Mouse (Mus musculus) neural tube, embryonic 13.5 days (tissue): ENCODE data around the gene Cdc42bpg. TPM values are rescaled to one million over a fixed set of nuclear protein-coding genes. Genes with fewer than 3 reads are reported as not detected.

Source experiments
- ATAC-seq: fragments of 200-750 bp; cut with Nextera tagmentation; 2 replicates; pipeline ENCODE4 v1.8.0; 2017; ENCODE audit warnings: low read depth, mild to moderate bottlenecking, moderate TSS enrichment, moderate library complexity
- H3K27ac ChIP-seq: fragments of 300-500 bp; sonication (generic); replicated peaks from 2 replicates; pipeline ENCODE4 v1.5.1; 2015; ENCODE audit warnings: moderate library complexity, mild to moderate bottlenecking, inconsistent platforms
- H3K27me3 ChIP-seq: fragments of 300-500 bp; sonication (generic); 2 replicates; pipeline ENCODE4 v1.6.1; 2015; ENCODE audit warnings: mild to moderate bottlenecking, inconsistent platforms
- H3K36me3 ChIP-seq: fragments of 300-500 bp; sonication (generic); 2 replicates; pipeline ENCODE4 v1.6.1; 2015; ENCODE audit warnings: mild to moderate bottlenecking, inconsistent platforms
- H3K4me1 ChIP-seq: fragments of 300-500 bp; sonication (generic); replicated peaks from 2 replicates; pipeline ENCODE4 v1.6.1; 2015; ENCODE audit warnings: inconsistent platforms
- H3K4me2 ChIP-seq: fragments of 300-500 bp; sonication (generic); 2 replicates; pipeline ENCODE4 v1.6.1; 2015; ENCODE audit warnings: inconsistent platforms, mild to moderate bottlenecking, moderate library complexity
- H3K4me3 ChIP-seq: fragments of 300-500 bp; sonication (generic); 2 replicates; pipeline ENCODE4 v1.5.1; 2015; ENCODE audit warnings: mild to moderate bottlenecking, inconsistent platforms
- H3K9ac ChIP-seq: fragments of 300-500 bp; sonication (generic); 2 replicates; pipeline ENCODE4 v1.6.1; 2015; ENCODE audit warnings: moderate library complexity, mild to moderate bottlenecking, inconsistent platforms
- H3K9me3 ChIP-seq: fragments of 300-500 bp; sonication (generic); 2 replicates; pipeline ENCODE4 v1.6.1; 2016; ENCODE audit warnings: inconsistent platforms
- WGBS: fragments of 180-500 bp; shearing (Covaris S2); methylation state at CpG from one replicate; pipeline ENCODE4 v1.1.7; 2015; 5-methylcytosine and 5-hydroxymethylcytosine counted together
- polyA plus RNA-seq: library from polyadenylated mRNA; unstranded; fragments of >200 nt; fragmentation: Nextera tagmentation; extraction: Ambion mirVana; gene quantifications from 2 replicates; pipeline ENCODE4 v1.2.1, GENCODE M21; 2015

The Cdc42bpg gene
- polyA plus RNA-seq, 1 experiment from 2014 or later = 0.57 TPM

GRCm38 (mm10) chr19:6278439-6279073 lies 27.7 kb upstream of the Cdc42bpg start:
- Histone ChIP-seq H3K27ac (no peak overlapping the region), H3K9me3 (no peaks in the 10 kb centered on the region), H3K4me3 (peak overlapping the region; percentile 93), H3K27me3 (no peaks in the 10 kb centered on the region), H3K4me1 (peaks cover 50% of the 10 kb centered on the region), H3K36me3 (peaks cover 36% of the 10 kb centered on the region), H3K4me2 (peak overlapping the region; percentile 78), H3K9ac (peak overlapping the region; percentile 92)
- ATAC-seq = no peak
- WGBS = 33% methylated on average over 6 of the region's 6 CpGs

- WGBS = 81% methylated on average over 6 of the region's 6 CpGs
- ATAC-seq = no peak
- Histone ChIP-seq H3K9me3 (no peaks in the 10 kb centered on the region), H3K9ac (peak overlapping the region; percentile 92), H3K27ac (no peak overlapping the region), H3K36me3 (peaks cover 46% of the 10 kb centered on the region), H3K4me2 (peak overlapping the region; percentile 78), H3K4me3 (peak overlapping the region; percentile 93), H3K4me1 (peaks cover 50% of the 10 kb centered on the region), H3K27me3 (no peaks in the 10 kb centered on the region)
Measured at GRCm38 (mm10) chr19:6279481-6280144, 26.6 kb upstream of the Cdc42bpg start.

- Histone ChIP-seq H3K4me2 (peak overlapping the region; percentile 78; the same call in 1 of the 2 replicates), H3K27ac (no peak overlapping the region), H3K36me3 (peaks cover 56% of the 10 kb centered on the region), H3K27me3 (no peaks in the 10 kb centered on the region), H3K9ac (peak overlapping the region; percentile 23; the same call in 1 of the 2 replicates), H3K4me1 (peaks cover 48% of the 10 kb centered on the region), H3K9me3 (no peaks in the 10 kb centered on the region), H3K4me3 (no peak overlapping the region)
- no peak for ATAC-seq
- WGBS = 89% methylated on average over 7 of the region's 7 CpGs
Measured at GRCm38 (mm10) chr19:6280554-6280953, 25.7 kb upstream of the Cdc42bpg start.

- no peaks in the 10 kb centered on the region for H3K27me3 ChIP-seq
- no peak for ATAC-seq
- H3K36me3 ChIP-seq = peaks cover 64% of the 10 kb centered on the region
- H3K9ac ChIP-seq = 0 out of 2 replicates have a peak overlapping the region, but pooled peaks have one; percentile 26
- WGBS = 87% methylated on average over 14 of the region's 14 CpGs
- H3K4me2 ChIP-seq = no peak overlapping the region
- no peaks in the 10 kb centered on the region for H3K9me3 ChIP-seq
- H3K4me3 ChIP-seq = no peak overlapping the region
- H3K4me1 ChIP-seq = peaks cover 48% of the 10 kb centered on the region
- no peak overlapping the region for H3K27ac ChIP-seq
Measured at GRCm38 (mm10) chr19:6281122-6282020, 24.9 kb upstream of the Cdc42bpg start.

GRCm38 (mm10) chr19:6283001-6283400 lies 23.3 kb upstream of the Cdc42bpg start:
- H3K4me1 ChIP-seq = peaks cover 55% of the 10 kb centered on the region
- peaks cover 80% of the 10 kb centered on the region for H3K36me3 ChIP-seq
- H3K9me3 ChIP-seq = no peaks in the 10 kb centered on the region
- no peaks in the 10 kb centered on the region for H3K27me3 ChIP-seq
- no peak overlapping the region for H3K27ac ChIP-seq
- H3K9ac ChIP-seq = no peak overlapping the region
- WGBS = 95% methylated on average over 5 of the region's 5 CpGs
- H3K4me3 ChIP-seq = no peak overlapping the region
- no peak for ATAC-seq
- no peak overlapping the region for H3K4me2 ChIP-seq

- WGBS = 91% methylated on average over 12 of the region's 12 CpGs
- H3K27me3 ChIP-seq = no peaks in the 10 kb centered on the region
- no peak overlapping the region for H3K4me2 ChIP-seq
- ATAC-seq = no peak
- peaks cover 86% of the 10 kb centered on the region for H3K36me3 ChIP-seq
- no peak overlapping the region for H3K4me3 ChIP-seq
- peaks cover 45% of the 10 kb centered on the region for H3K4me1 ChIP-seq
- no peaks in the 10 kb centered on the region for H3K9me3 ChIP-seq
- H3K27ac ChIP-seq = no peak overlapping the region
- H3K9ac ChIP-seq = no peak overlapping the region
Measured at GRCm38 (mm10) chr19:6284502-6284901, 21.8 kb upstream of the Cdc42bpg start.

- H3K27ac ChIP-seq = no peak overlapping the region
- ATAC-seq = no peak
- no peaks in the 10 kb centered on the region for H3K27me3 ChIP-seq
- H3K4me1 ChIP-seq = peaks cover 38% of the 10 kb centered on the region
- no peak overlapping the region for H3K4me3 ChIP-seq
- H3K4me2 ChIP-seq = no peak overlapping the region
- no peak overlapping the region for H3K9ac ChIP-seq
- WGBS = 84% methylated on average over 8 of the region's 8 CpGs
- peaks cover 86% of the 10 kb centered on the region for H3K36me3 ChIP-seq
- no peaks in the 10 kb centered on the region for H3K9me3 ChIP-seq
Measured at GRCm38 (mm10) chr19:6285226-6285625, 21.0 kb upstream of the Cdc42bpg start.

GRCm38 (mm10) chr19:6285632-6286433 lies 20.4 kb upstream of the Cdc42bpg start:
- H3K4me1 ChIP-seq = peaks cover 32% of the 10 kb centered on the region
- 0 out of 2 replicates have a peak overlapping the region, but pooled peaks have one; percentile 9 for H3K9ac ChIP-seq
- ATAC-seq = no peak
- H3K9me3 ChIP-seq = no peaks in the 10 kb centered on the region
- 81% methylated on average over 7 of the region's 7 CpGs for WGBS
- H3K4me3 ChIP-seq = no peak overlapping the region
- no peak overlapping the region for H3K4me2 ChIP-seq
- H3K27ac ChIP-seq = no peak overlapping the region
- no peaks in the 10 kb centered on the region for H3K27me3 ChIP-seq
- H3K36me3 ChIP-seq = peaks cover 82% of the 10 kb centered on the region

- Histone ChIP-seq H3K4me3 (no peak overlapping the region), H3K36me3 (peaks cover 82% of the 10 kb centered on the region), H3K9ac (0 out of 2 replicates have a peak overlapping the region, but pooled peaks have one; percentile 9), H3K9me3 (no peaks in the 10 kb centered on the region), H3K27me3 (no peaks in the 10 kb centered on the region), H3K27ac (no peak overlapping the region), H3K4me1 (peaks cover 27% of the 10 kb centered on the region; the same call in 1 of the 2 replicates), H3K4me2 (no peak overlapping the region)
- WGBS = 85% methylated on average over 19 of the region's 19 CpGs
- no peak for ATAC-seq
Measured at GRCm38 (mm10) chr19:6286434-6287401, 19.5 kb upstream of the Cdc42bpg start.

- Histone ChIP-seq H3K4me1 (peaks cover 27% of the 10 kb centered on the region; the same call in 1 of the 2 replicates), H3K27me3 (no peaks in the 10 kb centered on the region), H3K4me2 (no peak overlapping the region), H3K27ac (no peak overlapping the region), H3K9me3 (no peaks in the 10 kb centered on the region), H3K36me3 (peaks cover 77% of the 10 kb centered on the region), H3K4me3 (no peak overlapping the region), H3K9ac (no peak overlapping the region)
- ATAC-seq = no peak
- WGBS = 79% methylated on average over 13 of the region's 13 CpGs
Measured at GRCm38 (mm10) chr19:6288236-6288894, 17.9 kb upstream of the Cdc42bpg start.
